Comparison of ENCODE assay signal across 9 mouse cellular contexts in genomic region chr11:38938124-38938883, GRCm38 (mm10).
DNase-seq lines count a peak whose midpoint lies in the region; ATAC-seq and TF ChIP-seq lines count a peak whose summit lies in the region.
"Had no signal": no experiment of that assay in that cellular context is flagged by ENCODE, and none has a peak within 500 bp of the region (broad histone marks: within the 10 kb centered on the region; RNA-seq: fewer than 3 reads in every experiment).

No protein-coding gene starts in this region.

- no peak overlapping the region for H3K4me3 ChIP-seq in kidney, adult 2 months (ENCODE audit: insufficient read depth, low read depth, low read length)
- H3K4me3 ChIP-seq in kidney, embryonic 15.5 days (replicated peaks), result no peak overlapping the region
- H3K4me3 ChIP-seq in forebrain, embryonic 16.5 days (replicated peaks; ENCODE audit: low read length), result no peak overlapping the region

- ATAC-seq in kidney, embryonic 15.5 days (replicated peaks; ENCODE audit: low FRiP score), result no peak
- peak; percentile 58 for ATAC-seq in forebrain, embryonic 16.5 days
- ATAC-seq in megakaryocyte-erythroid progenitor cell, adult 5-6 weeks (replicated peaks; ENCODE audit: low FRiP score, low TSS enrichment, poor library complexity, severe bottlenecking), result no peak

- H3K9ac ChIP-seq in kidney, embryonic 15.5 days, result no peak overlapping the region
- no peak overlapping the region for H3K9ac ChIP-seq in forebrain, embryonic 16.5 days (replicated peaks; ENCODE audit: low read depth, low read length)

- TF ChIP-seq POLR2A in kidney, adult 2 months (IDR thresholded peaks at IDR 0.05; ENCODE audit: low read depth, low read length), result no peak

- H3K27ac ChIP-seq in kidney, adult 2 months (ENCODE audit: insufficient read depth, low read depth, low read length), result no peak overlapping the region
- no peak overlapping the region for H3K27ac ChIP-seq in kidney, embryonic 15.5 days
- H3K27ac ChIP-seq in forebrain, embryonic 16.5 days (ENCODE audit: low read length), result no peak overlapping the region

- no peak for TF ChIP-seq CTCF in kidney, adult 2 months (conservative IDR thresholded peaks at IDR 0.05; ENCODE audit: insufficient read depth, insufficient read length, low read depth, low read length)

- no peaks in the 10 kb centered on the region for H3K27me3 ChIP-seq in kidney, adult 2 months (replicated peaks; ENCODE audit: control insufficient read depth, insufficient read depth, low read length)
- H3K27me3 ChIP-seq in kidney, embryonic 15.5 days, result no peaks in the 10 kb centered on the region
- H3K27me3 ChIP-seq in forebrain, embryonic 16.5 days (replicated peaks; ENCODE audit: control insufficient read depth, insufficient read depth, low read length), result no peaks in the 10 kb centered on the region

- H3K36me3 ChIP-seq in kidney, adult 2 months (ENCODE audit: control insufficient read depth, insufficient read depth, low read length), result no peaks in the 10 kb centered on the region
- no peaks in the 10 kb centered on the region for H3K36me3 ChIP-seq in kidney, embryonic 15.5 days
- no peaks in the 10 kb centered on the region for H3K36me3 ChIP-seq in forebrain, embryonic 16.5 days (ENCODE audit: control insufficient read depth, insufficient read depth)

- DNase-seq in kidney, adult 2 months, result peak; percentile 14
- peak; percentile 1 for DNase-seq in right cerebral cortex, adult 18-20 months
- DNase-seq in right cerebral cortex, postnatal 25 days, result no peak
- DNase-seq in spleen, postnatal 4 days (ENCODE audit: low spot score in 2 of 2), result no peak
- DNase-seq in heart, adult 11 months, result no peak
- DNase-seq: gastrocnemius, postnatal 14 days had no signal

- no peaks in the 10 kb centered on the region for H3K4me1 ChIP-seq in kidney, adult 2 months (ENCODE audit: control insufficient read depth, insufficient read depth, low read length)
- no peaks in the 10 kb centered on the region for H3K4me1 ChIP-seq in kidney, embryonic 15.5 days
- no peaks in the 10 kb centered on the region for H3K4me1 ChIP-seq in forebrain, embryonic 16.5 days (replicated peaks; ENCODE audit: control insufficient read depth, insufficient read depth, low read length)

- no peaks in the 10 kb centered on the region for H3K9me3 ChIP-seq in kidney, embryonic 15.5 days (replicated peaks)
- H3K9me3 ChIP-seq in forebrain, embryonic 16.5 days (ENCODE audit: control insufficient read depth, low read length), result no peaks in the 10 kb centered on the region

- 42% methylated on average over 9 of the region's 9 CpGs for WGBS in kidney, adult 2 months
- 44% methylated on average over 9 of the region's 9 CpGs for WGBS in kidney, embryonic 15.5 days
- WGBS in forebrain, embryonic 16.5 days, result 20% methylated on average over 9 of the region's 9 CpGs

- H3K4me2 ChIP-seq in kidney, embryonic 15.5 days, result no peak overlapping the region
- H3K4me2 ChIP-seq in forebrain, embryonic 16.5 days (ENCODE audit: low read length), result no peak overlapping the region

Comparison
In these comparisons a context has a peak if more than half of its experiments do, and no peak if none do; other contexts are left out.
1. DNase-seq: peak in kidney, adult 2 months (single experiment) and right cerebral cortex, adult 18-20 months (single experiment); none in right cerebral cortex, postnatal 25 days (single experiment), spleen, postnatal 4 days (0 of 2) and heart, adult 11 months (single experiment).